ENCODE assay signal across 14 mouse cellular contexts in the genomic region with DNA sequence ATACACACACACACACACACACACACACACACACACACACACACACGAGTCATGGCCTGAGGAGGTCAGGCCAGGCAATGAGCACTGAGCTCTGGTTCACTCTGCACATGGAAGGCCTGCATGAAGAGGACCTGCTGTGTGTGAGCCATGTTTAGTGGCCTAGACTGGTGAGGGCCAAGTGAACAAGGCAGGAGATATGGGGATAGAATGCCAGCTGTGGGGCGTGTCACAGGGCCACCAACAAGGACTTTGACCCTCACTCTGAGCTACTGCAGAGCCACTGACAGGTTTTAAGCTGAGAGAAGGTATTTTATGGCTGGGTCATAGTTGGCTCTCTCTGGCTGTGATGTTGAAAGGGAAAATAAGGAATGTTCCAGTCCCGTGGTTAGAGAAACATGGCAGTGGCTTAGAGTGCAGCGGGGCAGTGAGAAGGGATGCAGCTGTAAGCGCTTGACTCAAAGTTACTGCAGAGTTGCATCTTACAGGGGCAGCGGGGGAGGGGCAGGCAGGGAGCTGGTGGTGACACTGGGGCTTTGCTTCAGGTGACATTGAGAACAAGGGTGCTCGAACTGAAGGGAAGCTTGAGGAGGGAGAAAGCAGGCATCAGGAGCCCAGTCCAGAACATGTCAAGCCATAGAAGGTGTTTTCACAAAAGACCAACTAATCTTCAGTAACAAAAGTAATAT.
A peak's percentile ranks its signal among the peaks of the same experiment; 100 is the strongest.
DNase-seq lines count a peak whose midpoint lies in the region; ATAC-seq and TF ChIP-seq lines count a peak whose summit lies in the region.
"Had no signal": no experiment of that assay in that cellular context is flagged by ENCODE, and none has a peak within 500 bp of the region (broad histone marks: within the 10 kb centered on the region; RNA-seq: fewer than 3 reads in every experiment).

No protein-coding gene starts in this region.

- TF ChIP-seq POLR2A in small intestine, adult 2 months (IDR thresholded peaks at IDR 0.05; ENCODE audit: low read depth, low read length) = no peak

- no peak overlapping the region for H3K9ac ChIP-seq in embryonic facial prominence, embryonic 11.5 days (replicated peaks; ENCODE audit: low read length)
- H3K9ac ChIP-seq in kidney, postnatal 0 days (ENCODE audit: low read depth, low read length) = no peak overlapping the region
- H3K9ac ChIP-seq in intestine, embryonic 16.5 days (ENCODE audit: low read depth, low read length) = no peak overlapping the region
- H3K9ac ChIP-seq: embryonic facial prominence, embryonic 12.5 days; hindbrain, embryonic 12.5 days; lung, embryonic 15.5 days had no signal

- DNase-seq in embryonic facial prominence, embryonic 11.5 days (ENCODE audit: low spot score) = no peak
- no peak for DNase-seq in embryonic facial prominence, embryonic 10.5 days (ENCODE audit: low spot score)
- peak; percentile 54 for DNase-seq in kidney, postnatal 0 days (ENCODE audit: low spot score)
- no peak for DNase-seq in kidney, postnatal 25 days
- no peak for DNase-seq in right cerebral cortex, postnatal 4 days
- DNase-seq in cerebellum, postnatal 4 days (ENCODE audit: low spot score in 2 of 2) = no peak
- DNase-seq: cerebellum, adult 8-10 months; left cerebral cortex, postnatal 4 days; thymus, adult 2 months had no signal

- no peak for TF ChIP-seq CTCF in kidney, postnatal 0 days (IDR thresholded peaks at IDR 0.05; ENCODE audit: low read depth)
- TF ChIP-seq CTCF in small intestine, adult 2 months (IDR thresholded peaks at IDR 0.05; ENCODE audit: extremely low read depth, insufficient read length, insufficient replicate concordance, low read depth, low read length) = no peak

- H3K4me1 ChIP-seq in embryonic facial prominence, embryonic 11.5 days (ENCODE audit: control insufficient read depth, insufficient read depth, low read length) = no peaks in the 10 kb centered on the region
- peaks cover 6% of the 10 kb centered on the region for H3K4me1 ChIP-seq in embryonic facial prominence, embryonic 10.5 days
- H3K4me1 ChIP-seq in kidney, postnatal 0 days (replicated peaks; ENCODE audit: insufficient read depth, low read length) = 0 out of 2 replicates have a peak, but pooled peaks cover 5% of the 10 kb centered on the region
- H3K4me1 ChIP-seq in intestine, embryonic 16.5 days (ENCODE audit: control insufficient read depth, insufficient read depth, low read length) = peaks cover 10% of the 10 kb centered on the region
- peaks cover 22% of the 10 kb centered on the region for H3K4me1 ChIP-seq in small intestine, adult 2 months (ENCODE audit: control insufficient read depth, insufficient read depth, insufficient read length, low read length)
- H3K4me1 ChIP-seq: embryonic facial prominence, embryonic 12.5 days; hindbrain, embryonic 12.5 days; lung, embryonic 15.5 days had no signal

- H3K27ac ChIP-seq in embryonic facial prominence, embryonic 11.5 days (replicated peaks; ENCODE audit: low read depth, low read length) = no peak overlapping the region
- H3K27ac ChIP-seq in embryonic facial prominence, embryonic 10.5 days (replicated peaks) = no peak overlapping the region
- no peak overlapping the region for H3K27ac ChIP-seq in kidney, postnatal 0 days
- H3K27ac ChIP-seq in intestine, embryonic 16.5 days (ENCODE audit: low read length) = peak overlapping the region; percentile 46
- H3K27ac ChIP-seq in small intestine, adult 2 months (ENCODE audit: insufficient read depth, low read depth, low read length) = peak overlapping the region; percentile 81
- H3K27ac ChIP-seq: embryonic facial prominence, embryonic 12.5 days; hindbrain, embryonic 12.5 days; lung, embryonic 15.5 days had no signal

- H3K36me3 ChIP-seq in embryonic facial prominence, embryonic 11.5 days (replicated peaks; ENCODE audit: control insufficient read depth, insufficient read depth, low read depth, low read length) = no peaks in the 10 kb centered on the region
- 0 out of 2 replicates have a peak, but pooled peaks cover 18% of the 10 kb centered on the region for H3K36me3 ChIP-seq in embryonic facial prominence, embryonic 10.5 days (replicated peaks)
- no peaks in the 10 kb centered on the region for H3K36me3 ChIP-seq in kidney, postnatal 0 days (ENCODE audit: insufficient read depth, low read length)
- H3K36me3 ChIP-seq in intestine, embryonic 16.5 days (ENCODE audit: control insufficient read depth, insufficient read depth, low read length) = no peaks in the 10 kb centered on the region
- H3K36me3 ChIP-seq in small intestine, adult 2 months (ENCODE audit: control insufficient read depth, insufficient read depth, low read length) = 0 out of 2 replicates have a peak, but pooled peaks cover 5% of the 10 kb centered on the region
- H3K36me3 ChIP-seq: lung, embryonic 15.5 days had no signal

- no peak overlapping the region for H3K4me2 ChIP-seq in embryonic facial prominence, embryonic 11.5 days (ENCODE audit: low read depth, low read length)
- H3K4me2 ChIP-seq in kidney, postnatal 0 days (ENCODE audit: low read length) = no peak overlapping the region
- H3K4me2 ChIP-seq in intestine, embryonic 16.5 days (ENCODE audit: low read depth, low read length) = peak overlapping the region; percentile 34; the same call in 1 of the 2 replicates
- H3K4me2 ChIP-seq: embryonic facial prominence, embryonic 12.5 days; hindbrain, embryonic 12.5 days; lung, embryonic 15.5 days had no signal

- H3K4me3 ChIP-seq in embryonic facial prominence, embryonic 11.5 days (ENCODE audit: low read depth, low read length) = no peak overlapping the region
- no peak overlapping the region for H3K4me3 ChIP-seq in embryonic facial prominence, embryonic 10.5 days
- no peak overlapping the region for H3K4me3 ChIP-seq in kidney, postnatal 0 days (replicated peaks; ENCODE audit: low read depth, low read length)
- no peak overlapping the region for H3K4me3 ChIP-seq in intestine, embryonic 16.5 days (ENCODE audit: low read length)
- H3K4me3 ChIP-seq in small intestine, adult 2 months (ENCODE audit: low read depth, low read length) = no peak overlapping the region
- H3K4me3 ChIP-seq: embryonic facial prominence, embryonic 12.5 days; hindbrain, embryonic 12.5 days; lung, embryonic 15.5 days had no signal

- no peaks in the 10 kb centered on the region for H3K27me3 ChIP-seq in embryonic facial prominence, embryonic 11.5 days (ENCODE audit: control insufficient read depth, insufficient read depth, low read length)
- no peaks in the 10 kb centered on the region for H3K27me3 ChIP-seq in embryonic facial prominence, embryonic 10.5 days (replicated peaks; ENCODE audit: low read depth, poor library complexity, severe bottlenecking)
- H3K27me3 ChIP-seq in kidney, postnatal 0 days (ENCODE audit: insufficient read depth, low read length) = no peaks in the 10 kb centered on the region
- H3K27me3 ChIP-seq in intestine, embryonic 16.5 days (replicated peaks; ENCODE audit: control insufficient read depth, insufficient read depth, low read length) = no peaks in the 10 kb centered on the region
- H3K27me3 ChIP-seq in small intestine, adult 2 months (ENCODE audit: control insufficient read depth, insufficient read depth, low read length) = no peaks in the 10 kb centered on the region
- H3K27me3 ChIP-seq: embryonic facial prominence, embryonic 12.5 days; hindbrain, embryonic 12.5 days; lung, embryonic 15.5 days had no signal

- ATAC-seq in embryonic facial prominence, embryonic 11.5 days (replicated peaks; ENCODE audit: insufficient number of reproducible peaks, low FRiP score, low TSS enrichment, low read depth) = 0 out of 2 replicates have a peak, but pooled peaks have one; percentile 44
- peak; percentile 82 for ATAC-seq in kidney, postnatal 0 days (replicated peaks; ENCODE audit: low FRiP score, low read depth)
- peak; percentile 96 for ATAC-seq in intestine, embryonic 16.5 days

- 65% methylated on average over 7 of the region's 7 CpGs for WGBS in embryonic facial prominence, embryonic 11.5 days
- 70% methylated on average over 7 of the region's 7 CpGs for WGBS in embryonic facial prominence, embryonic 10.5 days
- WGBS in kidney, postnatal 0 days = 44% methylated on average over 7 of the region's 7 CpGs
- 46% methylated on average over 7 of the region's 7 CpGs for WGBS in intestine, embryonic 16.5 days
- WGBS in small intestine, adult 2 months = 35% methylated on average over 7 of the region's 7 CpGs

- H3K9me3 ChIP-seq in embryonic facial prominence, embryonic 11.5 days (replicated peaks; ENCODE audit: control insufficient read depth, low read length) = no peaks in the 10 kb centered on the region
- no peaks in the 10 kb centered on the region for H3K9me3 ChIP-seq in embryonic facial prominence, embryonic 10.5 days
- H3K9me3 ChIP-seq in kidney, postnatal 0 days (replicated peaks; ENCODE audit: low read length) = no peaks in the 10 kb centered on the region
- H3K9me3 ChIP-seq in intestine, embryonic 16.5 days (ENCODE audit: control insufficient read depth, low read length) = no peaks in the 10 kb centered on the region
- H3K9me3 ChIP-seq: embryonic facial prominence, embryonic 12.5 days; hindbrain, embryonic 12.5 days; lung, embryonic 15.5 days had no signal

Comparison
In these comparisons a context has a peak if more than half of its experiments do, and no peak if none do; other contexts are left out.
1. ATAC-seq: peak in every context shown above with its lines; median percentile 96 in intestine, embryonic 16.5 days; 82 in kidney, postnatal 0 days; 44 in embryonic facial prominence, embryonic 11.5 days.
2. H3K27ac ChIP-seq: peak in intestine, embryonic 16.5 days (single experiment) and small intestine, adult 2 months (single experiment); none in embryonic facial prominence, embryonic 11.5 days (single experiment), embryonic facial prominence, embryonic 10.5 days (single experiment) and kidney, postnatal 0 days (single experiment).